Comparison of ENCODE assay signal across 13 mouse cellular contexts in the genomic region with DNA sequence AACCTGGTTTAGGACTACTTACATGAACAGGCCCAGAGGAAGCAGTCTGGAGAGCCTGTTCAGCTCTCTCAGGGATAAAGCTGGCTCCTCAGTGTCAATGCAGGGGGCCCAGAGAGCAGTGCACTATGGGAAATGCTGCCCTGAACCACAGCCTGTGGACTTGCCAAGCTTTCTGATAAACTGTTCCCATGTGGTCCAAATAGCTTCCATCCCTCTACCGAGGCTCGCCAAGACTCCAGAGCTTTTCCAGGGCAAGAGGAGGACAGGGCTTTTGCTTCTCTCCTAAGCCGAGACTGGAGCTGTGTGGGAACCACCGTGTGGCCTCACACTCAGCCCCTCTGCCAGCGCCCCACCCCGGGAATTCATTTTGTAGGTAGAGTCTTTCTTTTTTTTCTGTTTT.
DNase-seq lines count a peak whose midpoint lies in the region; ATAC-seq and TF ChIP-seq lines count a peak whose summit lies in the region.
"Had no signal": no experiment of that assay in that cellular context is flagged by ENCODE, and none has a peak within 500 bp of the region (broad histone marks: within the 10 kb centered on the region; RNA-seq: fewer than 3 reads in every experiment).

No protein-coding gene starts in this region.

- TF ChIP-seq CTCF in lung, postnatal 0 days (IDR thresholded peaks at IDR 0.05): no peak

- intact Hi-C loops in heart, postnatal 25 days (cut with DNase I): loop anchor here (5.0 to 10.0 kb wide), 3 partner anchors 36 to 74 kb away; no protein-coding TSS in a partner anchor

- no peak overlapping the region for H3K4me3 ChIP-seq in lung, postnatal 0 days (ENCODE audit: low read depth, low read length)
- no peak overlapping the region for H3K4me3 ChIP-seq in neural tube, embryonic 14.5 days (ENCODE audit: low read depth, low read length)
- H3K4me3 ChIP-seq: erythroblast, embryonic 14.5 days had no signal

- no peak overlapping the region for H3K27ac ChIP-seq in lung, postnatal 0 days (ENCODE audit: low read length)
- peak overlapping the region; percentile 72; the same call in 1 of the 2 replicates for H3K27ac ChIP-seq in neural tube, embryonic 14.5 days (ENCODE audit: low read depth, low read length)

- ATAC-seq in lung, postnatal 0 days: no peak
- ATAC-seq in neural tube, embryonic 14.5 days (ENCODE audit: low read depth): no peak

- no peaks in the 10 kb centered on the region for H3K27me3 ChIP-seq in lung, postnatal 0 days (replicated peaks; ENCODE audit: insufficient read depth, low read length)
- no peaks in the 10 kb centered on the region for H3K27me3 ChIP-seq in neural tube, embryonic 14.5 days (ENCODE audit: control insufficient read depth, insufficient read depth, low read length)

- no peak overlapping the region for H3K9ac ChIP-seq in lung, postnatal 0 days (replicated peaks; ENCODE audit: low read depth)
- no peak overlapping the region for H3K9ac ChIP-seq in neural tube, embryonic 14.5 days (replicated peaks; ENCODE audit: low read depth, low read length)

- WGBS in lung, postnatal 0 days: 87% methylated on average over 6 of the region's 6 CpGs
- WGBS in neural tube, embryonic 14.5 days: 67% methylated on average over 6 of the region's 6 CpGs

- no peaks in the 10 kb centered on the region for H3K4me1 ChIP-seq in lung, postnatal 0 days (ENCODE audit: insufficient read depth, low read depth, low read length)
- peaks cover 12% of the 10 kb centered on the region; the same call in 1 of the 2 replicates for H3K4me1 ChIP-seq in neural tube, embryonic 14.5 days (ENCODE audit: control insufficient read depth, insufficient read depth, low read length)

- peak; percentile 54 for DNase-seq in lung, postnatal 10 days
- no peak for DNase-seq in lung, postnatal 0 days (ENCODE audit: low spot score)
- peak; percentile 25 to 54 for DNase-seq in gastrocnemius, adult 8-10 months (ENCODE audit: low spot score in 2 of 2)
- DNase-seq in heart, postnatal 25 days (ENCODE audit: low spot score): peak; percentile 61
- no peak for DNase-seq in adrenal gland, adult (ENCODE audit: inconsistent age in 2 of 2, low spot score in 1 of 2)
- DNase-seq in adrenal gland, adult 18-20 months (ENCODE audit: low spot score in 2 of 2): no peak
- DNase-seq: adrenal gland, adult 8-10 months; kidney, postnatal 10 days; lung, postnatal 14 days; retina, postnatal 1 day; thymus, postnatal 14 days had no signal

- no peaks in the 10 kb centered on the region for H3K36me3 ChIP-seq in lung, postnatal 0 days (ENCODE audit: insufficient read depth, low read length)
- H3K36me3 ChIP-seq in neural tube, embryonic 14.5 days (ENCODE audit: control insufficient read depth, insufficient read depth, low read length): no peaks in the 10 kb centered on the region

- no peaks in the 10 kb centered on the region for H3K9me3 ChIP-seq in lung, postnatal 0 days (ENCODE audit: low read length)
- no peaks in the 10 kb centered on the region for H3K9me3 ChIP-seq in neural tube, embryonic 14.5 days (ENCODE audit: control insufficient read depth, low read length)

- no peak for TF ChIP-seq EP300 in lung, postnatal 0 days (IDR thresholded peaks at IDR 0.05)

- no peak overlapping the region for H3K4me2 ChIP-seq in lung, postnatal 0 days (replicated peaks; ENCODE audit: low read depth, low read length)
- no peak overlapping the region for H3K4me2 ChIP-seq in neural tube, embryonic 14.5 days (ENCODE audit: low read depth, low read length)

Comparison
In these comparisons a context has a peak if more than half of its experiments do, and no peak if none do; other contexts are left out.
1. DNase-seq: peak in lung, postnatal 10 days (single experiment), gastrocnemius, adult 8-10 months (2 of 2) and heart, postnatal 25 days (single experiment); none in lung, postnatal 0 days (single experiment), adrenal gland, adult (0 of 2) and adrenal gland, adult 18-20 months (0 of 2).